Mouse (Mus musculus) intestine, embryonic 15.5 days (tissue): ENCODE data around the gene Atp2a2. TPM values are rescaled to one million over a fixed set of nuclear protein-coding genes. Genes with fewer than 3 reads are reported as not detected.

Experiments
- ATAC-seq: fragments of 200-750 bp; cut with Nextera tagmentation; 2 replicates; pipeline ENCODE4 v1.8.0; 2017; ENCODE audit warnings: moderate TSS enrichment, moderate library complexity
- H3K27ac ChIP-seq: fragments of 300-500 bp; sonication (generic); 2 replicates; pipeline ENCODE4 v1.5.1; 2015; ENCODE audit warnings: mild to moderate bottlenecking, inconsistent platforms
- H3K27me3 ChIP-seq: fragments of 300-500 bp; sonication (generic); replicated peaks from 2 replicates; pipeline ENCODE4 v1.6.1; 2015; ENCODE audit warnings: inconsistent platforms
- H3K36me3 ChIP-seq: fragments of 300-500 bp; sonication (generic); 2 replicates; pipeline ENCODE4 v1.6.1; 2015; ENCODE audit warnings: inconsistent platforms
- H3K4me1 ChIP-seq: fragments of 300-500 bp; sonication (generic); replicated peaks from 2 replicates; pipeline ENCODE4 v1.6.1; 2015; ENCODE audit warnings: inconsistent platforms
- H3K4me2 ChIP-seq: fragments of 300-500 bp; sonication (generic); replicated peaks from 2 replicates; pipeline ENCODE4 v1.6.1; 2015; ENCODE audit warnings: mild to moderate bottlenecking, inconsistent platforms
- H3K4me3 ChIP-seq: fragments of 300-500 bp; sonication (generic); replicated peaks from 2 replicates; pipeline ENCODE4 v1.5.1; 2015; ENCODE audit warnings: inconsistent platforms
- H3K9ac ChIP-seq: fragments of 300-500 bp; sonication (generic); 2 replicates; pipeline ENCODE4 v1.6.1; 2015; ENCODE audit warnings: inconsistent platforms
- H3K9me3 ChIP-seq: fragments of 300-500 bp; sonication (generic); 2 replicates; pipeline ENCODE4 v1.6.1; 2016; ENCODE audit warnings: inconsistent platforms
- WGBS: fragments of 180-500 bp; shearing (Covaris S2); methylation state at CpG from one replicate; pipeline ENCODE4 v1.1.7; 2015; 5-methylcytosine and 5-hydroxymethylcytosine counted together
- polyA plus RNA-seq: library from polyadenylated mRNA; unstranded; fragments of >200 nt; fragmentation: Nextera tagmentation; extraction: Ambion mirVana; gene quantifications from 2 replicates; pipeline ENCODE4 v1.2.1, GENCODE M21; 2015

Gene Atp2a2
- polyA plus RNA-seq, 1 experiment from 2014 or later, result 33.8 TPM

DNA sequence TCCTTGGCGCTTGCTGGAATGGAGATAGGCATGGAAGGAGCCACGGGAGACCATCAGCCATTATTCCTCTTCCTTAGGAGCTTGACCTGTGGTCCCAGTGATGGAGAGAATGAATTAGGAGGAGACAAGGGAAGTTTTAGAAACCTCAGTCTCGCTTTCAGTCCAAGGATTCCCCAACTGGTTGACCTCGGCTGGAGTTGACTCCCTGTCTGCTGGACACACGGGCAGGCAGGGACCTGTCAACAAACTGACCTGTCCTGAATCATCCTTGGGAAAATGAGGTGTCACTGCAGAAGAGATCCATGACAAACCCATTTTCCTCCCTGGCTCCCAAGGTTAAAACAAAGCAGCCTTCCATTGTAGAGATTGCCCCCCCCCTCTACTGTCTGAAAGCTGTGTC, 14.9 kb upstream of the Atp2a2 start:
- Histone ChIP-seq H3K4me3 (no peak overlapping the region), H3K27ac (no peak overlapping the region), H3K27me3 (no peaks in the 10 kb centered on the region), H3K4me1 (peaks cover 52% of the 10 kb centered on the region), H3K9me3 (no peaks in the 10 kb centered on the region), H3K9ac (no peak overlapping the region), H3K36me3 (no peaks in the 10 kb centered on the region), H3K4me2 (no peak overlapping the region)
- whole genome bisulfite sequencing, result 79% methylated on average over 5 of the region's 5 CpGs
- ATAC-seq, result no peak

DNA sequence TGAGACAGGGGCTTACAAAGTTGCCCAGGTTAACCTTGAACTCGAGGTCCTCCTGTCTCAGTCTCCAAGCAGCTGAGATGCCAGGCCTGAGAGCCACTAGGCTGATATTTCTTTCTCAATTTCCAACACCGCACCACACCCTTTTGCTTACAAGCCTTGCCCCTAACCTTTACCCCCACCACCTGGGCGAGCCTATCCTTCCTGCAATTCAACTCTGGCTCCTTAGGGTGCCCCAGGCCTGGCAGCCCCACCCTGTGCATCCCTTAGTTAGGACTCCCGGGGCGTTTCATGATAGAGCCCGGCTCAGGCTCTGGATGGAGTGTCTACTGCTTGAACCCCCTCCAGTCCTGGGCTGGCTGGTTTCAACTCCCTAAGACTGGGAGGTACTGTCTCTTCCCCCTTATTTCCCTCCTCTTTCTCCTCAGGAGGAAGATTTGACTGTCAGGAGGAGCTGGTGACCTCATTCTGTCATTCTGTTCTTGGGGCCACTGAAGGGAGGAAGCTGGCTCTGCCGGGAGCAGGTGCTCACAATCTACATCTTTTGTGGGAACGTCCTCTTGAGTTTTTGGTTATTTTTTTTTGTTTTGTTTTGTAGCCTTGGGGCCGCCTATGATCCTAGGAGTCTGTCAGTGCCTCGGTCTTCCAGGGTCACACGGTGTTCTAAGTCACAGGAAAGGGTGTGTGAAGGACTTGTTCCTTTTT, 14.2 kb upstream of the Atp2a2 start:
- H3K9ac ChIP-seq, result no peak overlapping the region
- H3K27me3 ChIP-seq, result no peaks in the 10 kb centered on the region
- H3K9me3 ChIP-seq, result no peaks in the 10 kb centered on the region
- 61% methylated on average over 11 of the region's 11 CpGs for WGBS
- H3K4me2 ChIP-seq, result 0 out of 2 replicates have a peak overlapping the region, but pooled peaks have one; percentile 28
- peaks cover 59% of the 10 kb centered on the region for H3K4me1 ChIP-seq
- ATAC-seq, result peak; percentile 85
- no peaks in the 10 kb centered on the region for H3K36me3 ChIP-seq
- H3K27ac ChIP-seq, result peak overlapping the region; percentile 70; the same call in 1 of the 2 replicates
- H3K4me3 ChIP-seq, result no peak overlapping the region

DNA sequence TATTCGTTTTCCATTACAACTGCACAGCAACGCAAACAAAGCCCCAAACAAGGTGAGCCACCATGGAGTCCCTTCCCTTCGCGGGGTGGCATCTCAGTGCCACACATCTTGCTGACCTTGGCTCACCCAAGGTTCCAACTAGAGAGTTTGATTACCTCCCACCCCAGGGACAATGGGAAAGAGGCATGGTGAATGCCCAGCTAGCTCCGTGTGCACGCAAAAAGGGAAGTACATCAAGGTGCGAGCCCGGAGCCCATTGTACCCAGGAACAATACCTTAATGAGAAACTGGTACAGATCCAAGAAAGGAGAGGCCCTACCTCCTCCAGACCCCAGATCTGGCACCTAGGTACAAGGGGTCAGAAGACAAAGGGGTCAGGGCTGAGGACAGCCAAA, 12.1 kb upstream of the Atp2a2 start:
- peaks cover 55% of the 10 kb centered on the region for H3K4me1 ChIP-seq
- H3K4me2 ChIP-seq, result peak overlapping the region; percentile 35
- WGBS, result 42% methylated on average over 8 of the region's 8 CpGs
- no peaks in the 10 kb centered on the region for H3K36me3 ChIP-seq
- no peak overlapping the region for H3K4me3 ChIP-seq
- H3K27ac ChIP-seq, result no peak overlapping the region
- ATAC-seq, result no peak
- H3K9me3 ChIP-seq, result no peaks in the 10 kb centered on the region
- H3K27me3 ChIP-seq, result no peaks in the 10 kb centered on the region
- no peak overlapping the region for H3K9ac ChIP-seq

GRCm38 (mm10) chr5:122513421-122514126, 11.5 kb upstream of the Atp2a2 start:
- no peaks in the 10 kb centered on the region for H3K27me3 ChIP-seq
- no peak overlapping the region for H3K27ac ChIP-seq
- WGBS, result 44% methylated on average over 20 of the region's 23 CpGs
- peaks cover 50% of the 10 kb centered on the region for H3K4me1 ChIP-seq
- ATAC-seq, result no peak
- H3K4me3 ChIP-seq, result no peak overlapping the region
- H3K4me2 ChIP-seq, result peak overlapping the region; percentile 35
- no peak overlapping the region for H3K9ac ChIP-seq
- H3K9me3 ChIP-seq, result no peaks in the 10 kb centered on the region
- H3K36me3 ChIP-seq, result no peaks in the 10 kb centered on the region

GRCm38 (mm10) chr5:122512011-122512410, 10.0 kb upstream of the Atp2a2 start:
- no peaks in the 10 kb centered on the region for H3K36me3 ChIP-seq
- 61% methylated on average over 6 of the region's 6 CpGs for WGBS
- H3K9ac ChIP-seq, result no peak overlapping the region
- ATAC-seq, result no peak
- no peak overlapping the region for H3K27ac ChIP-seq
- no peak overlapping the region for H3K4me3 ChIP-seq
- no peaks in the 10 kb centered on the region for H3K27me3 ChIP-seq
- no peak overlapping the region for H3K4me2 ChIP-seq
- peaks cover 37% of the 10 kb centered on the region for H3K4me1 ChIP-seq
- no peaks in the 10 kb centered on the region for H3K9me3 ChIP-seq

GRCm38 (mm10) chr5:122511405-122511804, 9.4 kb upstream of the Atp2a2 start:
- Histone ChIP-seq H3K9ac (0 out of 2 replicates have a peak overlapping the region, but pooled peaks have one; percentile 10), H3K9me3 (no peaks in the 10 kb centered on the region), H3K27ac (peak overlapping the region; percentile 68), H3K4me3 (no peak overlapping the region), H3K4me2 (peak overlapping the region; percentile 38), H3K27me3 (no peaks in the 10 kb centered on the region), H3K4me1 (peaks cover 32% of the 10 kb centered on the region), H3K36me3 (no peaks in the 10 kb centered on the region)
- WGBS, result 12% methylated on average over 9 of the region's 9 CpGs
- peak; percentile 29 for ATAC-seq

- Histone ChIP-seq H3K27me3 (no peaks in the 10 kb centered on the region), H3K9me3 (no peaks in the 10 kb centered on the region), H3K36me3 (no peaks in the 10 kb centered on the region), H3K4me3 (no peak overlapping the region), H3K4me2 (0 out of 2 replicates have a peak overlapping the region, but pooled peaks have one; percentile 38), H3K4me1 (peaks cover 29% of the 10 kb centered on the region), H3K27ac (peak overlapping the region; percentile 68), H3K9ac (no peak overlapping the region)
- 53% methylated on average over 17 of the region's 17 CpGs for WGBS
- ATAC-seq, result peak; percentile 58
These were observed 8.7 kb upstream of the Atp2a2 start for GRCm38 (mm10) chr5:122510651-122511157.

GRCm38 (mm10) chr5:122509608-122510007, 7.6 kb upstream of the Atp2a2 start:
- no peak overlapping the region for H3K4me2 ChIP-seq

DNA sequence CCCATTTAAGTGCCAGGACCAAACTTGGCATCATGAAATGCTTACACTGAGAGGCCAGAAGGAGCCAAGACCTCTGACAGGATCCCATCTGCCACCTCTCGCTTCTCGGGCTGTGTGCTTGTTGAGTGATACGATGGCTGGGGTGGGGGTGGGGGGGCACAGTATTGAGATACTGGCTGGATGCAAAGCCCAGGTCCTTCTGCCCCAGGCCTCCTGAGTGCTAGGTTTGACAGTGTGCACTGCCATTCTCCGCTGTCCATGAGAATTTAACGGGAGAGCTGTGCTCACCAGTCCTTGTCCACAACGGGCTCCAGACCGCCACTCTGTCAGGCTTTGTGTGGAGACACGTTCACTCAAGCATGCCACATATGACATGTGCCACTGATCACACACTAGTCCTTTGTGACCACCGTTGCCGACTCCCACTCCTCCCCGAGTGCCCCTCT, 6.9 kb upstream of the Atp2a2 start:
- Histone ChIP-seq H3K4me1 (peaks cover 22% of the 10 kb centered on the region), H3K4me3 (no peak overlapping the region), H3K27ac (no peak overlapping the region), H3K9ac (no peak overlapping the region), H3K9me3 (no peaks in the 10 kb centered on the region), H3K27me3 (no peaks in the 10 kb centered on the region), H3K4me2 (no peak overlapping the region), H3K36me3 (no peaks in the 10 kb centered on the region)
- WGBS, result 90% methylated on average over 11 of the region's 11 CpGs
- no peak for ATAC-seq

More at GRCm38 (mm10) chr5:122509608-122510007, 7.6 kb upstream of the Atp2a2 start:
- H3K9ac ChIP-seq, result no peak overlapping the region
- 45% methylated on average over 7 of the region's 7 CpGs for WGBS
- H3K4me3 ChIP-seq, result no peak overlapping the region
- no peak for ATAC-seq
- H3K36me3 ChIP-seq, result no peaks in the 10 kb centered on the region
- no peaks in the 10 kb centered on the region for H3K27me3 ChIP-seq
- H3K27ac ChIP-seq, result no peak overlapping the region
- peaks cover 29% of the 10 kb centered on the region for H3K4me1 ChIP-seq
- H3K9me3 ChIP-seq, result no peaks in the 10 kb centered on the region

DNA sequence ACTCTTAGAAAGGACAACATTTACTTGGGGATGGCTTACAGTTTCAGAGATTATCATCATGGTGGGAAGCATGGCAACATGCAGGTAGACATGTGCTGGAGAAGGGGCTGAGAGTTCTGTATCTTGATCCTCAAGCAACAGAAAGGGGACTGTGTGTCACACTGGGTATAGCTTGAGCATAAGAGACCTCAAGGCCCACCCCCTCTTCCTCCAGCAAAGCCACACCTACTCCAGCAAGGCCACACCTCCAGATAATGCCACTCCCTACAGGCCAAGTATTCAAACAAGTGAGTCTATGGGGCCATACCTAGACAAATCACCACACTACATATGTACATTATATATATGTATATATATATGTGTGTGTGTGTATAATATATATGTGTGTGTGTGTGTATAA, 5.4 kb upstream of the Atp2a2 start:
- Histone ChIP-seq H3K4me3 (no peak overlapping the region), H3K9me3 (no peaks in the 10 kb centered on the region), H3K9ac (no peak overlapping the region), H3K27ac (no peak overlapping the region), H3K4me1 (peaks cover 25% of the 10 kb centered on the region), H3K36me3 (no peaks in the 10 kb centered on the region), H3K4me2 (no peak overlapping the region), H3K27me3 (no peaks in the 10 kb centered on the region)
- ATAC-seq, result no peak

- Histone ChIP-seq H3K4me1 (peaks cover 17% of the 10 kb centered on the region), H3K27me3 (no peaks in the 10 kb centered on the region), H3K9ac (no peak overlapping the region), H3K4me2 (no peak overlapping the region), H3K36me3 (no peaks in the 10 kb centered on the region), H3K4me3 (no peak overlapping the region), H3K27ac (no peak overlapping the region), H3K9me3 (no peaks in the 10 kb centered on the region)
- WGBS, result 86% methylated on average over 3 of the region's 3 CpGs
- ATAC-seq, result no peak
These were observed 4.4 kb upstream of the Atp2a2 start for GRCm38 (mm10) chr5:122506462-122506861.

DNA sequence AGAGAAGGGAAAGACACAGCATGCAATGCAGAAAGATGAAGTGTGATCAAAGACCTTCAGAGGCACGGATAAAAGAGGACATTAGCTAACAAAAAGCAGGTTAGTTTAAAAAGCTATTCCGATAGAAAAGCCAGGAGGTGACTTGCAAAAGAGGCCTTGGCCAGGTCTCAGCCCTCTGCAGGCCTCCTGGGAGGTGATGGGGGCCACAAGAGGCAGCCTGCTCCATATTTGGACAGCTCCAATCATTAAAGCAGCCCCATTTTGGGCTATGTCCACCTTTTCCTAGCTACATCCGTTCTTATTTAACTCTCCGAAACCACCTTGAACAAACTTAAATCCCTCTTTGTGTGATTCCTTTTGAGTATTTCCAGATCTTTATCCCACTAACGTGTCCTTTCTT, 3.5 kb upstream of the Atp2a2 start:
- WGBS, result 78% methylated on average over 5 of the region's 5 CpGs

More for the DNA sequence above, 3.5 kb upstream of the Atp2a2 start:
- no peaks in the 10 kb centered on the region for H3K27me3 ChIP-seq
- H3K27ac ChIP-seq, result no peak overlapping the region
- no peaks in the 10 kb centered on the region for H3K36me3 ChIP-seq
- no peak overlapping the region for H3K9ac ChIP-seq
- peaks cover 8% of the 10 kb centered on the region for H3K4me1 ChIP-seq
- H3K4me3 ChIP-seq, result no peak overlapping the region
- H3K4me2 ChIP-seq, result no peak overlapping the region
- no peak for ATAC-seq
- no peaks in the 10 kb centered on the region for H3K9me3 ChIP-seq
